Mouse (Mus musculus) olfactory bulb, adult 2 months (tissue): ENCODE measurements around the gene Gprc5c.

ENCODE experiments used
- CTCF ChIP-seq: fragments of 200-500 bp; IDR thresholded peaks from 2 replicates; pipeline ENCODE4 v1.5.1; 2012; ENCODE audit warnings: low read depth, mild to moderate bottlenecking, low read length, moderate library complexity; ENCODE audit not compliant: insufficient read depth
- POLR2A ChIP-seq: fragments of 200-500 bp; IDR thresholded peaks from 2 replicates; pipeline ENCODE4 v1.6.1; 2012; ENCODE audit warnings: mild to moderate bottlenecking, low read depth, low read length, moderate library complexity; ENCODE audit not compliant: insufficient read depth

DNA sequence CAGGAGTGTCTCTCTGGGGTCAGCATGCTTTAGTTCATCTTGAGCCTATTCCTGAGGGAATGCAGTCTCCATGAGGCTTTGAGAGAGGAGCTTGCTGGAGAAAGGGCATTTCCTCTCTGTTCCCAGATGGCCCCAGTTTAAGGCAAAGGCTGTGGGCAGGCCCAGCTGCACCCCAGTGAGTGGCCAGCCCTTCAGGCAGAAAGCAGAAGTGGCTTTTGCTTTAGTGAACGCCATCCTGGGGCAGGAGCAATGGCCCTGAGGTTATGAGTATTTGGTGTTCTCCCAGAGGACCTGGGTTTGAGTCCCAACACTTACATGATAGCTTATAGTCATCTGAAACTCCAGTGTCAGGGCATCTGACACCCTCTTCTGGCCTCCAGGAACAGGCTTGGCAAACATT is 29.6 kb upstream of the Gprc5c start:
- TF ChIP-seq CTCF (no peak), POLR2A (no peak)
